Mouse (Mus musculus): ENCODE data around the gene Wipi2.

DNA sequence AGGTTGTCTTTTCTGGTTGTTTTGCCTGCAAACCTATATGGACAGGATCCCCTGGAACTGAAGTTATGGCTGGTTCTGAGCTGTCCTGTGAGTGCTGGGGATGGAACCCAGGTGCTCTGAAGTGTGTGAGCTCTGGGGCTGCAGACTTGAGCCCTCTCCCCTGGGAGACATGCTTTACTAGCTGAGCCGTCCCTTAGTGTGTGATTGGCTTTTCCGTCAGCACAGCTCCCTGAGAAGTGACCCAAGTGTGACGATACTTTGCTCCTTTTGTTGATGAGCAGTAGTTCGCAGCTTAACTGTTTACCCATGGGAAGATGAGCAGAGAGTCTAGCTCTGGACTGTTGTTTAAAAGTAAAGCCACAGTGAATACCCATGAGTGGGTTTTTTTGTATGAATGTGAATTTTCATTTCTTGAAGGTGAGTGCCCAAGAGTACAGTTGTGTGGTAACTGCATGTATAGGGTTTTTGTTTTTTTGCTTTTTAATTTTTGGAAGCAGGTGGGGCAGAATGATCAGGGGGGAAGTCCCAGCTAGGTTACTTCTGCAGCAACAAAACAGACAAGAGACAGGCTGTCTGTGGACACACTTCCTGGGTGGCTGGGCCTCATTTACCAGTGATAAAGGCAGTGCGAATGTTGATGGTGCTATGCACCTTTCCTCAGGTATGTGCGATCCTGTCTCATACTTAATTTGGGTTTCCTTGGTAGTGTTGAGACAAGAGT is 14.0 kb downstream of the Wipi2 start:
- TF ChIP-seq CTCF (IDR thresholded peaks at IDR 0.05; ENCODE audit: low read depth, low read length) (no peak), GATA1 (IDR thresholded peaks at IDR 0.05; ENCODE audit: borderline replicate concordance, low read length) (no peak), POLR2AphosphoS5 (IDR thresholded peaks at IDR 0.05; ENCODE audit: insufficient replicate concordance, low read depth, low read length) (no peak), TAL1 (conservative IDR thresholded peaks at IDR 0.05; ENCODE audit: low read depth, low read length) (no peak)
